Mouse (Mus musculus) gastrocnemius, adult 8-10 months (tissue): ENCODE results near the gene Gfap. TPM values are rescaled to one million over a fixed set of nuclear protein-coding genes. Genes with fewer than 3 reads are reported as not detected.
A peak's percentile ranks its signal among the peaks of the same experiment; 100 is the strongest.

Source experiments
- DNase-seq, 2 experiments: peaks; one replicate each; pipeline ENCODE4 v3.0.0; 2022; ENCODE audit warnings: low spot score in 2 of 2
- total RNA-seq, 4 experiments: library from RNA; stranded (reverse); gene quantifications; 2 replicates each; pipeline ENCODE4 v1.2.4; 2022

The Gfap gene
- under 1 TPM in 2 of 4 experiments, not detected in 2; 0.11 to 0.36 TPM for total RNA-seq

GRCm38 (mm10) chr11:102900763-102901162 is at the start of gene Gfap:
TSS of gene Gfap (minus strand) at chr11:102900912.
- peak; percentile 33 to 38 for DNase-seq

GRCm38 (mm10) chr11:102948043-102948961 is 47.6 kb upstream of the Gfap start:
- DNase-seq: peak in 1 of 2 experiments; percentile 14

GRCm38 (mm10) chr11:102946992-102947343 is 46.3 kb upstream of the Gfap start:
- DNase-seq: no peak

GRCm38 (mm10) chr11:102946265-102946991 is 45.7 kb upstream of the Gfap start, which contains the start of gene C1ql1:
TSS of gene C1ql1 (minus strand) at chr11:102946688.
- DNase-seq: peak; percentile 60 to 78

GRCm38 (mm10) chr11:102945306-102946264 is 44.9 kb upstream of the Gfap start:
- DNase-seq: no peak

- no peak for DNase-seq
Observed at GRCm38 (mm10) chr11:102941236-102941635, 40.5 kb upstream of the Gfap start.

- DNase-seq: no peak
Observed at GRCm38 (mm10) chr11:102939024-102939675, 38.4 kb upstream of the Gfap start.

GRCm38 (mm10) chr11:102937529-102938182 is 36.9 kb upstream of the Gfap start:
- no peak for DNase-seq

GRCm38 (mm10) chr11:102936272-102936671 is 35.6 kb upstream of the Gfap start:
- DNase-seq: no peak

- DNase-seq: no peak
Observed at GRCm38 (mm10) chr11:102930672-102931071, 30.0 kb upstream of the Gfap start.

GRCm38 (mm10) chr11:102925351-102925717 is 24.6 kb upstream of the Gfap start:
- no peak for DNase-seq

GRCm38 (mm10) chr11:102924557-102925350 is 24.0 kb upstream of the Gfap start, which contains the start of gene Kif18b:
TSS of gene Kif18b (minus strand) at chr11:102925124.
- DNase-seq: peak; percentile 85 to 91

GRCm38 (mm10) chr11:102921491-102921890 is 20.8 kb upstream of the Gfap start:
- no peak for DNase-seq

- DNase-seq: no peak
Observed at GRCm38 (mm10) chr11:102918077-102918476, 17.4 kb upstream of the Gfap start.

GRCm38 (mm10) chr11:102915380-102915779 is 14.7 kb upstream of the Gfap start:
- no peak for DNase-seq

- no peak for DNase-seq
Observed at GRCm38 (mm10) chr11:102911376-102911775, 10.7 kb upstream of the Gfap start.

- no peak for DNase-seq
Observed at GRCm38 (mm10) chr11:102903654-102904053, 2.9 kb upstream of the Gfap start.

- no peak for DNase-seq
Observed at GRCm38 (mm10) chr11:102902107-102902506, 1.4 kb upstream of the Gfap start.

- DNase-seq: no peak
Observed at GRCm38 (mm10) chr11:102901199-102901598, 487 bp upstream of the Gfap start.
